In the genomic region with DNA sequence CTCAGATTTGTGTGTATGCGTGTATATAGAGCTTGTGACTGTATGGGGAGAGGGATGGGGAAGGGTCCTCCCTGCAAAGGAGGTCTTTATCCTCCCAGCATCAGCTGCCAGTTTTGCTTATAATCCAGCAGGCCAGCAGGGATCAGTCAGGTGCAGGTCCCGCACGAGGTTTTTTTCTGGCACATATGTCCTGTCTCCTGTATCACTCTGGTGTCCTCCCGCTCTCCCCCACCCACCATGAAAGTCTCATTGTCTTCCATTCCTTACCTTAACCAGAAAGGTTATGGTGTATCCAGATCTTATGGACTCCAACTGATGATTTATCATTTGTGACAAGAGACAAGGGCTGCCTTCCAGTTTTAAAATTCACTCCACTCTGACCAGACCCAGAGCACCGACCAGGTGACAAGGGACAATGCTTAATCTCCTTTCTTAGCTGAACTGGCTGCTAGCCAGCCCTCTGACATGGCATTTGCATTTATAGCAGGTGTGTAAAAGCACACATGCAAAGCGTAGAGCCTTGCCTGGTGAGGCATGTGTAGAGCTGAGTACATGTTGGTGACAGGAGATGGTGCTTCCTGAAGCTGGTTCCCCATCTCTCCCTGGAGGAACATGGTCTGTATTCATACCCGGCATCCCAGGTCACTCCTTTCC, we compare ENCODE assay signal across 19 mouse cellular contexts. TPM values are rescaled to one million over a fixed set of nuclear protein-coding genes. Genes with fewer than 3 reads are reported as not detected.
DNase-seq lines count a peak whose midpoint lies in the region; ATAC-seq and TF ChIP-seq lines count a peak whose summit lies in the region.
"Had no signal": no experiment of that assay in that cellular context is flagged by ENCODE, and none has a peak within 500 bp of the region (broad histone marks: within the 10 kb centered on the region; RNA-seq: fewer than 3 reads in every experiment).

No protein-coding gene starts in this region.

- no peak for TF ChIP-seq POLR2A in CH12.LX (IDR thresholded peaks at IDR 0.05; ENCODE audit: low read depth, low read length)
- no peak for TF ChIP-seq POLR2A in brain, embryonic 14.5 days (IDR thresholded peaks at IDR 0.05; ENCODE audit: borderline replicate concordance, extremely low read depth, insufficient read depth, insufficient read length, poor library complexity, severe bottlenecking)

- no peak overlapping the region for H3K9ac ChIP-seq in midbrain, embryonic 14.5 days (replicated peaks; ENCODE audit: low read length)
- no peak overlapping the region for H3K9ac ChIP-seq in midbrain, embryonic 15.5 days
- H3K9ac ChIP-seq in CH12.LX (ENCODE audit: insufficient read depth, low read depth) = no peak overlapping the region
- H3K9ac ChIP-seq: forebrain, postnatal 0 days; heart, embryonic 15.5 days; liver, postnatal 0 days had no signal

- H3K4me1 ChIP-seq in midbrain, embryonic 14.5 days (ENCODE audit: control insufficient read depth, insufficient read depth, low read length) = peaks cover 9% of the 10 kb centered on the region
- peaks cover 12% of the 10 kb centered on the region; the same call in 1 of the 2 replicates for H3K4me1 ChIP-seq in midbrain, embryonic 15.5 days
- peaks cover 20 to 40% of the 10 kb centered on the region in 2 experiments for H3K4me1 ChIP-seq in CH12.LX (ENCODE audit: control insufficient read depth in 1 of 2, insufficient read depth in 2 of 2)

- no peak for TF ChIP-seq EP300 in CH12.LX (IDR thresholded peaks at IDR 0.05; ENCODE audit: low read length)

- no peaks in the 10 kb centered on the region for H3K9me3 ChIP-seq in midbrain, embryonic 14.5 days (ENCODE audit: control insufficient read depth, low read length)
- no peaks in the 10 kb centered on the region for H3K9me3 ChIP-seq in midbrain, embryonic 15.5 days
- H3K9me3 ChIP-seq in CH12.LX (replicated peaks; ENCODE audit: low read length) = no peaks in the 10 kb centered on the region
- H3K9me3 ChIP-seq: forebrain, embryonic 10.5 days; heart, embryonic 15.5 days had no signal

- dilution Hi-C loops in CH12.LX (cut with MboI; ENCODE audit: extremely low pct_ligation_motif_present, extremely low pct_unique_long_range_greater_than_20kb, low sequenced_read_pairs) = no loop called here

- H3K27me3 ChIP-seq in midbrain, embryonic 14.5 days (ENCODE audit: control insufficient read depth, insufficient read depth, low read length) = no peaks in the 10 kb centered on the region
- no peaks in the 10 kb centered on the region for H3K27me3 ChIP-seq in midbrain, embryonic 15.5 days (replicated peaks)
- H3K27me3 ChIP-seq in CH12.LX (replicated peaks) = no peaks in the 10 kb centered on the region
- H3K27me3 ChIP-seq: heart, embryonic 15.5 days had no signal

- in situ Hi-C loops in CH12.LX (cut with MboI; ENCODE audit: low pct_ligation_motif_present, low pct_unique_long_range_greater_than_20kb, low sequenced_read_pairs) = no loop called here

- no peak overlapping the region for H3K4me3 ChIP-seq in gastrocnemius, adult 2 months
- H3K4me3 ChIP-seq in midbrain, embryonic 14.5 days (replicated peaks; ENCODE audit: low read depth, low read length) = no peak overlapping the region
- no peak overlapping the region for H3K4me3 ChIP-seq in midbrain, embryonic 15.5 days
- no peak overlapping the region for H3K4me3 ChIP-seq in CH12.LX (replicated peaks in 1 of 3; ENCODE audit: low read depth in 2 of 3, low read length in 2 of 3, poor library complexity in 1 of 3)
- H3K4me3 ChIP-seq: forebrain, embryonic 10.5 days; heart, embryonic 15.5 days had no signal

- H3K27ac ChIP-seq in gastrocnemius, adult 2 months = peak overlapping the region; percentile 94
- peak overlapping the region; percentile 45; the same call in 1 of the 2 replicates for H3K27ac ChIP-seq in midbrain, embryonic 14.5 days (replicated peaks; ENCODE audit: low read depth, low read length)
- H3K27ac ChIP-seq in midbrain, embryonic 15.5 days = no peak overlapping the region
- no peak overlapping the region for H3K27ac ChIP-seq in CH12.LX (ENCODE audit: insufficient read depth, low read depth)
- H3K27ac ChIP-seq: forebrain, embryonic 10.5 days; heart, embryonic 15.5 days; macrophage had no signal

- H3K79me2 ChIP-seq in CH12.LX (replicated peaks; ENCODE audit: control insufficient read depth, extremely low read depth, insufficient read depth, poor library complexity, severe bottlenecking) = no peaks in the 10 kb centered on the region

- no peak for DNase-seq in gastrocnemius, adult 2 months
- no peak for DNase-seq in gastrocnemius, postnatal 25 days
- peak; percentile 48 for DNase-seq in midbrain, embryonic 14.5 days
- DNase-seq in CH12.LX (ENCODE audit: extremely low read depth) = peak; percentile 12
- peak; percentile 39 for DNase-seq in brain, embryonic 14.5 days (ENCODE audit: low read depth)
- no peak for DNase-seq in frontal cortex, adult 2 months (ENCODE audit: extremely low spot score in 1 of 2, low spot score in 1 of 2)
- DNase-seq: adrenal gland, postnatal 10 days; forebrain, postnatal 0 days; heart, postnatal 36 days; kidney, adult 2 months; kidney, postnatal 10 days; liver, postnatal 0 days had no signal

- TF ChIP-seq RAD21 in CH12.LX (IDR thresholded peaks at IDR 0.05; ENCODE audit: low read depth, low read length) = no peak

- TF ChIP-seq CTCF in gastrocnemius, adult 2 months (IDR thresholded peaks at IDR 0.05) = no peak
- TF ChIP-seq CTCF in CH12.LX (conservative IDR thresholded peaks at IDR 0.05 in 1 of 2, IDR thresholded peaks at IDR 0.05 in 1 of 2; ENCODE audit: low read depth in 2 of 2, low read length in 2 of 2) = no peak
- no peak for TF ChIP-seq CTCF in brain, embryonic 14.5 days (IDR thresholded peaks at IDR 0.05; ENCODE audit: borderline replicate concordance, extremely low read depth, insufficient read depth, insufficient read length)

- intact Hi-C loops in gastrocnemius, adult 2 months (cut with DNase I) = no loop called here

- H3K36me3 ChIP-seq in midbrain, embryonic 14.5 days (ENCODE audit: control insufficient read depth, insufficient read depth, low read length) = no peaks in the 10 kb centered on the region
- no peaks in the 10 kb centered on the region for H3K36me3 ChIP-seq in midbrain, embryonic 15.5 days (replicated peaks)
- no peaks in the 10 kb centered on the region for H3K36me3 ChIP-seq in CH12.LX (replicated peaks in 1 of 2; ENCODE audit: control insufficient read depth in 1 of 2, insufficient read depth in 1 of 2, low read length in 1 of 2)
- H3K36me3 ChIP-seq: forebrain, embryonic 10.5 days; heart, embryonic 15.5 days had no signal

- H3K4me2 ChIP-seq in midbrain, embryonic 14.5 days (ENCODE audit: low read length) = no peak overlapping the region
- no peak overlapping the region for H3K4me2 ChIP-seq in midbrain, embryonic 15.5 days
- H3K4me2 ChIP-seq in CH12.LX (ENCODE audit: insufficient read depth, low read depth, poor library complexity, severe bottlenecking) = no peak overlapping the region
- H3K4me2 ChIP-seq: heart, embryonic 15.5 days; liver, embryonic 11.5 days had no signal

- WGBS in midbrain, embryonic 14.5 days = 53% methylated on average over 7 of the region's 7 CpGs
- WGBS in midbrain, embryonic 15.5 days = 61% methylated on average over 7 of the region's 7 CpGs

- ATAC-seq in midbrain, embryonic 14.5 days (ENCODE audit: low FRiP score, low TSS enrichment) = no peak
- ATAC-seq in midbrain, embryonic 15.5 days (replicated peaks) = no peak
- ATAC-seq: forebrain, postnatal 0 days; inflammation-experienced regulatory T-cells, adult 6 months; liver, postnatal 0 days; lung, postnatal 0 days had no signal

TF ChIP-seq in CH12.LX, 34 proteins besides CTCF, POLR2A, EP300 and RAD21:
- TF ChIP-seq TBP (conservative IDR thresholded peaks at IDR 0.05; ENCODE audit: low read depth, low read length) = no peak
- no peak for TF ChIP-seq UBTF (IDR thresholded peaks at IDR 0.05; ENCODE audit: low read depth, low read length)

RNA-seq across cellular contexts. Expression of a gene that starts 43.0 kb away (rescaled TPM):
- total RNA-seq in gastrocnemius, adult 2 months (2021) = 100 to 1,000 TPM; 124 to 133 TPM
- total RNA-seq in gastrocnemius, postnatal 25 days (2021) = 100 to 1,000 TPM in 1 of 2 experiments, 10 to 100 TPM in 1; 98.2 to 105 TPM
- polyA plus RNA-seq in midbrain, embryonic 14.5 days (2014; fragmentation: Nextera tagmentation; extraction: Ambion mirVana) = 9.6 and 11.4 TPM in 2 replicates
- polyA plus RNA-seq in midbrain, embryonic 15.5 days (2015; fragmentation: Nextera tagmentation; extraction: Ambion mirVana) = 14.8 and 15.0 TPM in 2 replicates
- total RNA-seq in CH12.LX (2012; rRNA removed) (0.13 TPM in 1 of 2 replicates, not detected in the other), CH12.LX (2014; rRNA removed) (0.05 TPM in 1 of 2 replicates, not detected in the other)
- not detected in 2 replicates for polyA plus RNA-seq in CH12.LX (2012; ENCODE audit: insufficient read length, low read depth)
- 13.6 and 22.2 TPM in 2 replicates for polyA plus RNA-seq in brain, embryonic 14.5 days (2012; rRNA removed)
- polyA plus RNA-seq in frontal cortex, adult 2 months (2012; rRNA removed) = 110 and 127 TPM in 2 replicates

Comparison
In these comparisons a context has a peak if more than half of its experiments do, and no peak if none do; other contexts are left out.
1. H3K27ac ChIP-seq: peak in gastrocnemius, adult 2 months (single experiment) and midbrain, embryonic 14.5 days (single experiment); none in midbrain, embryonic 15.5 days (single experiment) and CH12.LX (single experiment).
2. DNase-seq: peak in midbrain, embryonic 14.5 days (single experiment), CH12.LX (single experiment) and brain, embryonic 14.5 days (single experiment); none in gastrocnemius, adult 2 months (single experiment), gastrocnemius, postnatal 25 days (single experiment) and frontal cortex, adult 2 months (0 of 2).
3. RNA of a gene that starts 43.0 kb away (polyA plus RNA-seq): 110 to 127 TPM in frontal cortex, adult 2 months, 13.6 to 22.2 TPM in brain, embryonic 14.5 days, 14.8 to 15.0 TPM in midbrain, embryonic 15.5 days and 9.6 to 11.4 TPM in midbrain, embryonic 14.5 days; not detected in CH12.LX; every median in the first group is over 10 times any median in the second.